Mouse (Mus musculus) forebrain, postnatal 0 days (tissue): Measurements from ENCODE around the gene Slc2a13. TPM values are rescaled to one million over a fixed set of nuclear protein-coding genes. Genes with fewer than 3 reads are reported as not detected.

ENCODE experiments used
- ATAC-seq: fragments of 200-750 bp; cut with Nextera tagmentation; 2 replicates; pipeline ENCODE4 v1.8.0; 2017; ENCODE audit warnings: mild to moderate bottlenecking, moderate library complexity
- DNase-seq: peaks from one replicate; pipeline ENCODE4 v3.0.0-alpha.2; 2015
- H3K27ac ChIP-seq: fragments of 300-500 bp; sonication (generic); 2 replicates; pipeline ENCODE4 v1.5.1; 2014; ENCODE audit warnings: low read depth, mild to moderate bottlenecking, antibody characterized with exemption, low read length, moderate library complexity, mixed read lengths
- H3K27me3 ChIP-seq: fragments of 300-500 bp; sonication (generic); 2 replicates; pipeline ENCODE4 v1.6.1; 2014; ENCODE audit warnings: mild to moderate bottlenecking, low read length, mixed read lengths; ENCODE audit not compliant: insufficient read depth
- H3K36me3 ChIP-seq: fragments of 300-500 bp; sonication (generic); 2 replicates; pipeline ENCODE4 v1.6.1; 2014; ENCODE audit warnings: mild to moderate bottlenecking, moderate library complexity; ENCODE audit not compliant: insufficient read depth
- H3K4me1 ChIP-seq: fragments of 300-500 bp; sonication (generic); 2 replicates; pipeline ENCODE4 v1.6.1; 2014; ENCODE audit warnings: antibody characterized with exemption; ENCODE audit not compliant: insufficient read depth
- H3K4me2 ChIP-seq: fragments of 300-500 bp; sonication (generic); 2 replicates; pipeline ENCODE4 v1.6.1; 2014; ENCODE audit warnings: low read depth, mild to moderate bottlenecking, moderate library complexity
- H3K4me3 ChIP-seq: fragments of 300-500 bp; sonication (generic); 2 replicates; pipeline ENCODE4 v1.5.1; 2014; ENCODE audit warnings: low read depth, low read length, mixed read lengths
- H3K9ac ChIP-seq: fragments of 300-500 bp; sonication (generic); 2 replicates; pipeline ENCODE4 v1.6.1; 2014; ENCODE audit warnings: mild to moderate bottlenecking
- H3K9me3 ChIP-seq: fragments of 300-500 bp; sonication (generic); 2 replicates; pipeline ENCODE4 v1.6.1; 2016; ENCODE audit warnings: low read length
- CTCF ChIP-seq: sonication (generic); IDR thresholded peaks from 2 replicates; pipeline ENCODE4 v1.5.1; 2016; ENCODE audit warnings: antibody characterized with exemption, control low read depth, low read depth
- WGBS: fragments of 180-500 bp; shearing (Covaris S2); extraction: QIAGEN DNeasy Blood & Tissue Kit; methylation state at CpG from one replicate; pipeline ENCODE4 v1.1.7; 2014; 5-methylcytosine and 5-hydroxymethylcytosine counted together
- polyA plus RNA-seq: library from polyadenylated mRNA; unstranded; fragments of >200 nt; fragmentation: Nextera tagmentation; extraction: Ambion mirVana; gene quantifications from 2 replicates; pipeline ENCODE4 v1.2.1, GENCODE M21; 2015
- total RNA-seq: library from RNA; depleted of rRNA; stranded (reverse); fragments of >200 nt; gene quantifications from 2 replicates; pipeline ENCODE4 v1.2.3, GENCODE M21; 2014

Slc2a13 gene
- total and polyA plus RNA-seq, 2 experiments from 2014 or later = 2.7 to 27.3 TPM

GRCm38 (mm10) chr15:91503291-91503690, 69.8 kb downstream of the Slc2a13 start:
- no peak overlapping the region for H3K4me3 ChIP-seq
- DNase-seq (peak; percentile 6), ATAC-seq (peak; percentile 20; the same call in 1 of the 2 replicates)
- 0 out of 2 replicates have a peak, but pooled peaks cover 6% of the 10 kb centered on the region for H3K4me1 ChIP-seq
- 21% methylated on average over 6 of the region's 6 CpGs for WGBS
- no peak overlapping the region for H3K9ac ChIP-seq
- no peaks in the 10 kb centered on the region for H3K9me3 ChIP-seq
- TF ChIP-seq CTCF = no peak
- no peaks in the 10 kb centered on the region for H3K36me3 ChIP-seq
- 0 out of 2 replicates have a peak overlapping the region, but pooled peaks have one; percentile 45 for H3K27ac ChIP-seq
- 0 out of 2 replicates have a peak overlapping the region, but pooled peaks have one; percentile 0 for H3K4me2 ChIP-seq
- no peaks in the 10 kb centered on the region for H3K27me3 ChIP-seq

- Histone ChIP-seq H3K27me3 (no peaks in the 10 kb centered on the region), H3K4me3 (no peak overlapping the region), H3K36me3 (no peaks in the 10 kb centered on the region), H3K4me1 (0 out of 2 replicates have a peak, but pooled peaks cover 6% of the 10 kb centered on the region), H3K27ac (no peak overlapping the region), H3K9me3 (no peaks in the 10 kb centered on the region), H3K9ac (no peak overlapping the region), H3K4me2 (no peak overlapping the region)
- no peak for TF ChIP-seq CTCF
- ATAC-seq (peak; percentile 73; the same call in 1 of the 2 replicates), DNase-seq (peak; percentile 59)
- WGBS = 11% methylated on average over 1 of the region's 1 CpGs
Observed at GRCm38 (mm10) chr15:91502661-91503060, 70.4 kb downstream of the Slc2a13 start.

GRCm38 (mm10) chr15:91502235-91502634, 70.8 kb downstream of the Slc2a13 start:
- Histone ChIP-seq H3K27me3 (no peaks in the 10 kb centered on the region), H3K36me3 (no peaks in the 10 kb centered on the region), H3K9ac (no peak overlapping the region), H3K27ac (no peak overlapping the region), H3K4me2 (no peak overlapping the region), H3K4me3 (no peak overlapping the region), H3K9me3 (no peaks in the 10 kb centered on the region), H3K4me1 (0 out of 2 replicates have a peak, but pooled peaks cover 6% of the 10 kb centered on the region)
- no peak; the same call in 1 of the 2 replicates for ATAC-seq
- no peak for DNase-seq
- no peak for TF ChIP-seq CTCF
- 50% methylated on average over 9 of the region's 9 CpGs for WGBS

- H3K27ac ChIP-seq = no peak overlapping the region
- WGBS = 87% methylated on average over 4 of the region's 4 CpGs
- no peak overlapping the region for H3K9ac ChIP-seq
- TF ChIP-seq CTCF = no peak
- no peaks in the 10 kb centered on the region for H3K27me3 ChIP-seq
- DNase-seq = no peak
- no peaks in the 10 kb centered on the region for H3K9me3 ChIP-seq
- no peak for ATAC-seq
- no peaks in the 10 kb centered on the region for H3K4me1 ChIP-seq
- H3K36me3 ChIP-seq = no peaks in the 10 kb centered on the region
- no peak overlapping the region for H3K4me3 ChIP-seq
- H3K4me2 ChIP-seq = no peak overlapping the region
Observed at GRCm38 (mm10) chr15:91495014-91495413, 78.0 kb downstream of the Slc2a13 start.

- DNase-seq (no peak), ATAC-seq (no peak)
- no peaks in the 10 kb centered on the region for H3K4me1 ChIP-seq
- no peak overlapping the region for H3K4me3 ChIP-seq
- H3K27ac ChIP-seq = no peak overlapping the region
- no peak for TF ChIP-seq CTCF
- H3K36me3 ChIP-seq = no peaks in the 10 kb centered on the region
- H3K9ac ChIP-seq = no peak overlapping the region
- 73% methylated on average over 14 of the region's 14 CpGs for WGBS
- peaks cover 9% of the 10 kb centered on the region; the same call in 1 of the 2 replicates for H3K9me3 ChIP-seq
- no peaks in the 10 kb centered on the region for H3K27me3 ChIP-seq
- no peak overlapping the region for H3K4me2 ChIP-seq
Observed at GRCm38 (mm10) chr15:91479924-91480615, 93.0 kb downstream of the Slc2a13 start.

- 30% methylated on average over 5 of the region's 5 CpGs for WGBS
- DNase-seq (peak; percentile 72), ATAC-seq (no peak)
- peak; percentile 76 for TF ChIP-seq CTCF
- Histone ChIP-seq H3K9me3 (0 out of 2 replicates have a peak, but pooled peaks cover 9% of the 10 kb centered on the region), H3K27ac (no peak overlapping the region), H3K4me1 (no peaks in the 10 kb centered on the region), H3K27me3 (no peaks in the 10 kb centered on the region), H3K36me3 (no peaks in the 10 kb centered on the region), H3K4me2 (no peak overlapping the region), H3K9ac (no peak overlapping the region), H3K4me3 (no peak overlapping the region)
Observed at GRCm38 (mm10) chr15:91477766-91478165, 95.3 kb downstream of the Slc2a13 start.

- Histone ChIP-seq H3K9me3 (0 out of 2 replicates have a peak, but pooled peaks cover 4% of the 10 kb centered on the region), H3K9ac (no peak overlapping the region), H3K4me2 (no peak overlapping the region), H3K27me3 (no peaks in the 10 kb centered on the region), H3K4me1 (no peaks in the 10 kb centered on the region), H3K27ac (no peak overlapping the region), H3K4me3 (no peak overlapping the region), H3K36me3 (no peaks in the 10 kb centered on the region)
- TF ChIP-seq CTCF = no peak
- DNase-seq (no peak), ATAC-seq (no peak)
- 90% methylated on average over 2 of the region's 2 CpGs for WGBS
Observed at GRCm38 (mm10) chr15:91473690-91474409, 99.2 kb downstream of the Slc2a13 start.
